Mouse (Mus musculus): ENCODE results near the gene Cnn2.

The Cnn2 gene

GRCm38 (mm10) chr10:80033511-80034391 lies 45.4 kb downstream of the Cnn2 start:
- CTCF ChIA-PET: interaction anchor here (1.3 kb wide), 1 partner anchor 46 kb away, joined by 4 read pairs; the partner anchor contains the start of gene Cnn2

GRCm38 (mm10) chr10:80035148-80035547 lies 46.8 kb downstream of the Cnn2 start:
- CTCF ChIA-PET: interaction anchor here (0.7 to 1.3 kb wide), 2 partner anchors 17 to 47 kb away, joined by 4 read pairs; partner anchors contain the start of gene Cnn2

GRCm38 (mm10) chr10:80035686-80036085 lies 47.3 kb downstream of the Cnn2 start:
- CTCF ChIA-PET: no interaction called here

GRCm38 (mm10) chr10:80036832-80037231 lies 48.4 kb downstream of the Cnn2 start:
- CTCF ChIA-PET: no interaction called here

- CTCF ChIA-PET: no interaction called here
Measured at GRCm38 (mm10) chr10:80039559-80039979, 51.2 kb downstream of the Cnn2 start, which contains the start of gene Polr2e. TSS of gene Polr2e (minus strand) at chr10:80039795.

GRCm38 (mm10) chr10:80041409-80042060 lies 53.2 kb downstream of the Cnn2 start:
- CTCF ChIA-PET: interaction anchor here (0.5 to 0.7 kb wide), 3 partner anchors 11 to 57 kb away, joined by 3 to 4 read pairs (median 3); no protein-coding TSS in a partner anchor

- CTCF ChIA-PET: no interaction called here
Measured at GRCm38 (mm10) chr10:80044087-80044486, 55.7 kb downstream of the Cnn2 start.

- CTCF ChIA-PET: interaction anchor here (0.7 kb wide), 1 partner anchor 316 kb away, joined by 3 read pairs; no protein-coding TSS in a partner anchor
Measured at GRCm38 (mm10) chr10:80045364-80045763, 57.0 kb downstream of the Cnn2 start.
